Mouse (Mus musculus) lung, embryonic 16.5 days (tissue): ENCODE data around the gene Gm4491. TPM values are rescaled to one million over a fixed set of nuclear protein-coding genes. Genes with fewer than 3 reads are reported as not detected.
"Not testable (repeated sequence)": the region's sequence is repeated elsewhere in the genome, so short reads cannot be mapped to it uniquely, and the experiment has no call there.

Source experiments
- ATAC-seq: fragments of 200-750 bp; cut with Nextera tagmentation; 2 replicates; pipeline ENCODE4 v1.8.0; 2017; ENCODE audit warnings: low read depth, mild to moderate bottlenecking, moderate library complexity
- H3K27ac ChIP-seq: fragments of 300-500 bp; sonication (generic); 2 replicates; pipeline ENCODE4 v1.5.1; 2014; ENCODE audit warnings: mild to moderate bottlenecking, control low read depth, low read length
- H3K27me3 ChIP-seq: fragments of 300-500 bp; sonication (generic); 2 replicates; pipeline ENCODE4 v1.6.1; 2014; ENCODE audit warnings: low read depth, low read length, mixed read lengths; ENCODE audit not compliant: control insufficient read depth, insufficient read depth
- H3K36me3 ChIP-seq: fragments of 300-500 bp; sonication (generic); 2 replicates; pipeline ENCODE4 v1.6.1; 2014; ENCODE audit warnings: low read length; ENCODE audit not compliant: control insufficient read depth, insufficient read depth
- H3K4me1 ChIP-seq: fragments of 300-500 bp; sonication (generic); replicated peaks from 2 replicates; pipeline ENCODE4 v1.6.1; 2014; ENCODE audit warnings: low read length, mixed read lengths; ENCODE audit not compliant: control insufficient read depth, insufficient read depth
- H3K4me2 ChIP-seq: fragments of 300-500 bp; sonication (generic); 2 replicates; pipeline ENCODE4 v1.6.1; 2014; ENCODE audit warnings: low read depth, low read length, control low read depth
- H3K4me3 ChIP-seq: fragments of 300-500 bp; sonication (generic); 2 replicates; pipeline ENCODE4 v1.5.1; 2014; ENCODE audit warnings: mild to moderate bottlenecking, low read length, control low read depth
- H3K9ac ChIP-seq: fragments of 300-500 bp; sonication (generic); 2 replicates; pipeline ENCODE4 v1.6.1; 2014; ENCODE audit warnings: low read length, control low read depth
- H3K9me3 ChIP-seq: fragments of 300-500 bp; sonication (generic); 2 replicates; pipeline ENCODE4 v1.6.1; 2016; ENCODE audit warnings: low read length; ENCODE audit not compliant: control insufficient read depth
- WGBS: fragments of 180-500 bp; shearing (Covaris S2); extraction: QIAGEN DNeasy Blood & Tissue Kit; methylation state at CpG from one replicate; pipeline ENCODE4 v1.1.7; 2014; 5-methylcytosine and 5-hydroxymethylcytosine counted together
- polyA plus RNA-seq: library from polyadenylated mRNA; unstranded; fragments of >200 nt; fragmentation: Nextera tagmentation; extraction: Ambion mirVana; gene quantifications from 2 replicates; pipeline ENCODE4 v1.2.1, GENCODE M21; 2015

The Gm4491 gene
- polyA plus RNA-seq, 1 experiment from 2014 or later = not detected

GRCm38 (mm10) chr14:57095855-57096254 is 19.8 kb downstream of the Gm4491 start:
- no peak overlapping the region for H3K4me2 ChIP-seq
- WGBS = 67% methylated on average over 4 of the region's 4 CpGs
- H3K27me3 ChIP-seq = no peaks in the 10 kb centered on the region
- no peak for ATAC-seq
- H3K9me3 ChIP-seq = no peaks in the 10 kb centered on the region
- H3K27ac ChIP-seq = no peak overlapping the region
- no peaks in the 10 kb centered on the region for H3K36me3 ChIP-seq
- no peak overlapping the region for H3K4me3 ChIP-seq
- no peaks in the 10 kb centered on the region for H3K4me1 ChIP-seq
- no peak overlapping the region for H3K9ac ChIP-seq

- no peak overlapping the region for H3K9ac ChIP-seq
- H3K27ac ChIP-seq = no peak overlapping the region
- no peak overlapping the region for H3K4me2 ChIP-seq
- no peak for ATAC-seq
- H3K9me3 ChIP-seq = no peaks in the 10 kb centered on the region
- no peaks in the 10 kb centered on the region for H3K36me3 ChIP-seq
- no peaks in the 10 kb centered on the region for H3K27me3 ChIP-seq
- H3K4me1 ChIP-seq = no peaks in the 10 kb centered on the region
- 6% methylated on average over 6 of the region's 8 CpGs for WGBS
- no peak overlapping the region for H3K4me3 ChIP-seq
Measured at GRCm38 (mm10) chr14:57093029-57093428, 22.7 kb downstream of the Gm4491 start.

GRCm38 (mm10) chr14:57090001-57090400 is 25.7 kb downstream of the Gm4491 start:
- Histone ChIP-seq H3K9ac (no peak overlapping the region), H3K4me1 (peaks cover 10% of the 10 kb centered on the region), H3K4me3 (no peak overlapping the region), H3K9me3 (no peaks in the 10 kb centered on the region), H3K27me3 (no peaks in the 10 kb centered on the region), H3K4me2 (no peak overlapping the region), H3K27ac (no peak overlapping the region), H3K36me3 (no peaks in the 10 kb centered on the region)
- WGBS = 32% methylated on average over 2 of the region's 2 CpGs
- ATAC-seq = no peak

- ATAC-seq = no peak
Measured at GRCm38 (mm10) chr14:57089107-57089506, 26.6 kb downstream of the Gm4491 start.

GRCm38 (mm10) chr14:57084180-57084668 is 31.5 kb downstream of the Gm4491 start:
- Histone ChIP-seq H3K4me2 (no peak overlapping the region), H3K9ac (no peak overlapping the region), H3K9me3 (no peaks in the 10 kb centered on the region), H3K4me1 (peaks cover 21% of the 10 kb centered on the region), H3K4me3 (no peak overlapping the region), H3K36me3 (no peaks in the 10 kb centered on the region), H3K27me3 (no peaks in the 10 kb centered on the region), H3K27ac (peak overlapping the region; percentile 42)
- 7% methylated on average over 11 of the region's 11 CpGs for WGBS
- peak; percentile 56 for ATAC-seq

More at GRCm38 (mm10) chr14:57089107-57089506, 26.6 kb downstream of the Gm4491 start:
- 80% methylated on average over 7 of the region's 7 CpGs for WGBS
- Histone ChIP-seq H3K4me3 (no peak overlapping the region), H3K36me3 (no peaks in the 10 kb centered on the region), H3K27me3 (no peaks in the 10 kb centered on the region), H3K9ac (no peak overlapping the region), H3K4me1 (peaks cover 15% of the 10 kb centered on the region), H3K4me2 (no peak overlapping the region), H3K27ac (no peak overlapping the region), H3K9me3 (no peaks in the 10 kb centered on the region)

GRCm38 (mm10) chr14:57082863-57083262 is 32.8 kb downstream of the Gm4491 start:
- 98% methylated on average over 1 of the region's 1 CpGs for WGBS
- Histone ChIP-seq H3K4me2 (no peak overlapping the region), H3K27me3 (no peaks in the 10 kb centered on the region), H3K36me3 (no peaks in the 10 kb centered on the region), H3K9me3 (0 out of 2 replicates have a peak, but pooled peaks cover 4% of the 10 kb centered on the region), H3K4me3 (no peak overlapping the region), H3K4me1 (peaks cover 21% of the 10 kb centered on the region), H3K27ac (no peak overlapping the region), H3K9ac (no peak overlapping the region)
- ATAC-seq = no peak

GRCm38 (mm10) chr14:57075537-57075936 is 40.1 kb downstream of the Gm4491 start:
- Histone ChIP-seq H3K4me3 (no peak overlapping the region), H3K4me2 (no peak overlapping the region), H3K27me3 (no peaks in the 10 kb centered on the region), H3K4me1 (no peaks in the 10 kb centered on the region), H3K9ac (no peak overlapping the region), H3K27ac (no peak overlapping the region), H3K9me3 (0 out of 2 replicates have a peak, but pooled peaks cover 4% of the 10 kb centered on the region), H3K36me3 (no peaks in the 10 kb centered on the region)
- 79% methylated on average over 6 of the region's 6 CpGs for WGBS
- no peak for ATAC-seq

- WGBS = 0% methylated on average over 2 of the region's 2 CpGs
- H3K4me3 ChIP-seq, H3K9me3 ChIP-seq, H3K9ac ChIP-seq, ATAC-seq, H3K4me2 ChIP-seq, H3K36me3 ChIP-seq, H3K4me1 ChIP-seq, H3K27me3 ChIP-seq, H3K27ac ChIP-seq: not testable (repeated sequence)
Measured at GRCm38 (mm10) chr14:57069906-57070305, 45.8 kb downstream of the Gm4491 start.

GRCm38 (mm10) chr14:57066053-57066452 is 49.6 kb downstream of the Gm4491 start:
- H3K4me3 ChIP-seq = no peak overlapping the region
- H3K27ac ChIP-seq = no peak overlapping the region
- no peaks in the 10 kb centered on the region for H3K36me3 ChIP-seq
- H3K27me3 ChIP-seq = no peaks in the 10 kb centered on the region
- no peaks in the 10 kb centered on the region for H3K9me3 ChIP-seq
- ATAC-seq = no peak
- no peaks in the 10 kb centered on the region for H3K4me1 ChIP-seq
- H3K4me2 ChIP-seq = no peak overlapping the region
- no peak overlapping the region for H3K9ac ChIP-seq
